Mouse (Mus musculus) spleen, embryonic (tissue): ENCODE data around the gene Gm20388.
"Not testable (repeated sequence)": the region's sequence is repeated elsewhere in the genome, so short reads cannot be mapped to it uniquely, and the experiment has no call there.

ENCODE experiments used
- CTCF ChIA-PET: fragments of 350-600 bp; sonication (Branson Sonifier 250); formaldehyde crosslinking; loops from one replicate; lab custom pipeline; 2022; lab: Charles Lee

Gene Gm20388

GRCm38 (mm10) chr8:123015074-123015473, 3104.4 kb downstream of the Gm20388 start:
- CTCF ChIA-PET = interaction anchor here (0.5 kb wide), 1 partner anchor 17 kb away, joined by 3 read pairs; no protein-coding TSS in a partner anchor

- CTCF ChIA-PET = interaction anchor here (0.6 to 1.5 kb wide), 2 partner anchors 7 to 29 kb away, joined by 3 to 7 read pairs; no protein-coding TSS in a partner anchor
These were observed 3106.5 kb downstream of the Gm20388 start for GRCm38 (mm10) chr8:123017143-123017542.

GRCm38 (mm10) chr8:123018484-123019164, 3108.0 kb downstream of the Gm20388 start:
- CTCF ChIA-PET = no interaction called here

DNA sequence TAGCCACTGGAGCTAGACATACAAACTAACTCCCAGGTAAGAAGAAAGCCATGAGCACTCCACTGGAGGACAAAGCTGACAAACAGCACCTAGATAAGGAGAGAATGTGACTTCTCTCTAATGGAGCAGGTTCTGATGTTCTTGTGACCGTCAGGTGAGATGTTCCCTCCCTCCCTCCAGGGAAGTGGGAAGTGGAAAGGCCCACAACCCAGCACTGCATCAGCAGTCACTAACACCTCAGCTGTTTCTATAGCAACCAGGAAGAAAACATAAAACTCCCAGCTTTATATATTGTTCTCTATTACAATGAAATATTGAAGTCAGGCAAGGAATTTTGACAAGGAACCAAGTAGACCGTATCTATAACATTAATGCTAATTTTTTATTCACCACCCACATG, 3109.4 kb downstream of the Gm20388 start:
- CTCF ChIA-PET = no interaction called here

DNA sequence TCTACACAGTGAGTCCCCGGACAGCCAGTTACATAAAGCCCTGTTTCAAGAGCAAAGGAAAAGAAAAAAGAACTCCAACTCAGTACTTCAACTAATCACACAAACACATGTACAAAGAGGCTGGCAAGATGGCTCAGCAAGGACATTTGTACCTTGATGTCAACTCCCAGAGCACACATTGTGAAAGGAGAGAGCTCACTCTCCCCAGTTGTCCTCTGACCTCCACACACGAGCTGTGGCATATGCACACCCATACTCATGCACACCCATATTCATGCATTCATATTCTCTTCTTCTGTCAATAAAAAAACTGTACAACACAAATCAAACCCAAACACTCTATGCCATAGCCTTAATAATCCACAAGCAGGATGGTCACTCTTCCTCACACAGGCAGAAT, 3110.2 kb downstream of the Gm20388 start:
- CTCF ChIA-PET = no interaction called here

DNA sequence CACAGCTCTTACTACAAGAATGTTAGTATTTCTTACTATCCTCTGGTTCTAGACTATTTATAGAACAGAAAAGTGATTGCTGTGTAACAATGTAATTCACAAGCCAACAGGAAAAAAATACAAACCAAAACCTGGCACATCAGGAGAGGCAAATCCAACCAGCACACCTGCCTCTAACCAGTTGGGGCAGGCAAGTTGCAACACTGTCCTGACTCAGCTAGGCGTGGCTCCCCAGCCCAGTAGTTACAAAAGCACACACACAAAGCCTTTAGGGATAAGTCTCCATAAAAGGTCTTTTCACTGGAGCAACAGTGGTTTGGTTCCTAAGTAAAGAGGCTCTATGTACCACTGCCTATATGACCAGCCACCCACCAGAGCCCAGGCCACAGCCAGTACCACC, 3110.6 kb downstream of the Gm20388 start:
- CTCF ChIA-PET = no interaction called here

- CTCF ChIA-PET = interaction anchor here (0.6 kb wide), 1 partner anchor 11 kb away, joined by 3 read pairs; no protein-coding TSS in a partner anchor
These were observed 3112.1 kb downstream of the Gm20388 start for GRCm38 (mm10) chr8:123022727-123023126.

DNA sequence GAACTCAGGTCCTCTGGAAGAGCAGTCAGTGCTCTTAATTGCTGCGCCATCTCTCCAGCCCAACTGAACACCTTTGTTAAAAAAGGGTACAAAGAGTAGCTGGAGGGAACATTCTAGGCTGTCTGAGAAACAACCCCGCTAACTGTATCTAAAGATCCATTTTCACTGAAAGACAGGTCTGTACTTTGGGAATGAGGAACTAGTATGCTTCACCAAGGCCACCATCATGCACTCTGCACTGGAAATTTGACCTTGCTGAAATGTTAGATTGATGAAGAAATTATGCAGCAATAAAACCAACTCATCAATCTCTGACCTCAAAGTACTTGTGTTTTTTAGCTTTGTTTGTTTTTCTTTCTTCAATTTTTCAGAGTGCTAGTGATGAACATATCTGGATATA, 3113.6 kb downstream of the Gm20388 start:
- CTCF ChIA-PET = interaction anchor here (0.7 kb wide), 2 partner anchors 8 to 315 kb away, joined by 5 to 7 read pairs; no protein-coding TSS in a partner anchor

- CTCF ChIA-PET = interaction anchor here (0.5 kb wide), 1 partner anchor 61 kb away, joined by 3 read pairs; no protein-coding TSS in a partner anchor
These were observed 3115.3 kb downstream of the Gm20388 start for GRCm38 (mm10) chr8:123025951-123026351.

- CTCF ChIA-PET = no interaction called here
These were observed 3117.1 kb downstream of the Gm20388 start for GRCm38 (mm10) chr8:123027786-123028185.

- CTCF ChIA-PET = not testable (repeated sequence)
These were observed 3119.4 kb downstream of the Gm20388 start for GRCm38 (mm10) chr8:123030091-123030490.

DNA sequence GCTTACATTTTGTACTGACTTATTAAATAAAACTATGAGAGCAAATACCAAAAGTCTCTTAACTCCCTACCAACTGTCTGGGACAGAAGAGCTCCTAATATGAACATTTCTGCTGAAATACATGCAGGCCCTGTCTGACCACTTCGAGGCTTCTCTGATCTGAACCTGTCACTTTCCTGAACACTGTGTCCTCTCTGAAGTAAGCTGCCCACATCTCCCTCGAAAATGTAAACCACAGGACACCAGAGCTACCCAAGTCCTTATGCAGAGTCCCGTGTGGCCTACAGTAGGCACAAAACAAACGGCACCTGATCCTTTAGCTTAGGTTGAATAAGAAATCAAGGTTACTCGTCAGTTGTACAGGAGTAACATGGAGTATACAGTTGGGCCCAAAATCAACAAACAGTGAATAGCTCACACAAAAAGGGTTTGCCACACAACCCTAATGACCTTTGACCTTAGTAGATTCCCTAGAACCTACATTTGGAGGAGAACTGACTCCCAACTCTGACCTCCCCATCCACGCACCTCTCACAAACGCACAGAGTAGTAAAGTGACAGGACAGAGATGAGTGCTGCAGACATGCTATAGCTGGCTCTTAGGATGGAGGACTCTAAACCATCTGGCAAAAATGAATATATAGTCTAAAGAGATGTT, 3120.8 kb downstream of the Gm20388 start:
- CTCF ChIA-PET = interaction anchor here (0.6 to 0.7 kb wide), 3 partner anchors 21 to 172 kb away, joined by 3 to 9 read pairs (median 6); no protein-coding TSS in a partner anchor

DNA sequence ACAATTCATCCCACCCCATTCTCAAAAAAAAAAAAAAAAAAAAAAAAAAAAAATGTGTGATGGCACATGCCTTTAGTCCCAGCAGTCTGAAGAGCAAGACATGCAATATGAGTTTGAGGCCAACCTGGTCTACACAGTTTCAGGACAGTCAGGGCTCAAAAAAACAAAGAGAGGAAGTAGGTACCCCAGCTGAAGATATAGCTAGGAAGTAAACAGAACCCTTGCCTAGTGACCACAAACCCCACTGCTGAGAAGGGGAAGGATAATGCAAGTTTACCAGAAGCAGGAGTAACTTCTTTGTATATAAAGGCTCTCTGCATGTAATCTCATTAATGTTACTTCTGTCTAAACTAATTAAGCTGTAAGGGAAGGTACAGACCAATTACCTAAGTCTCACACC, 3122.1 kb downstream of the Gm20388 start:
- CTCF ChIA-PET = interaction anchor here (0.5 to 0.6 kb wide), 2 partner anchors 17 to 130 kb away, joined by 3 to 10 read pairs; no protein-coding TSS in a partner anchor

GRCm38 (mm10) chr8:123033431-123033830, 3122.8 kb downstream of the Gm20388 start:
- CTCF ChIA-PET = interaction anchor here (0.9 kb wide), 1 partner anchor 46 kb away, joined by 4 read pairs; no protein-coding TSS in a partner anchor

GRCm38 (mm10) chr8:123034171-123034570, 3123.5 kb downstream of the Gm20388 start:
- CTCF ChIA-PET = no interaction called here

- CTCF ChIA-PET = no interaction called here
These were observed 3126.3 kb downstream of the Gm20388 start for GRCm38 (mm10) chr8:123036956-123037355.

GRCm38 (mm10) chr8:123037487-123037886, 3126.8 kb downstream of the Gm20388 start:
- CTCF ChIA-PET = no interaction called here

DNA sequence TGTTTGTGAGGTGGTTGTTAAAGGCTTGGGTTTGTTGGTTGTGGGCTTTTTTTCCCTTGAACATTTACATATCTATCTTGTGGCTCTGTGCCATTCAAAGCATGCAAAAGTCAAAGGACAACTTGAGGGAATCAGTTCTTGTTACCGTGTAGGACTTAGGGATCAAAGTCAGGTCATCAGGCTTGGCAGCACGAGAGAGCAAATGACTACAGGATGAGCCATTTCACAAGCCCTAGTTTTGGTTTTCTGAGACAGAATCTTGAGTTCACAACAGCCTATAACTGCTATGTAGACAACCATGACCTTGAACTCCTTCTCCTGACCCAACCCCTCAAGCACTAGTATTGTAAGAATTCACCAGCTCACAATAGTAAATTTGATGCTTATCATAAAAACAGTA, 3127.7 kb downstream of the Gm20388 start:
- CTCF ChIA-PET = no interaction called here

GRCm38 (mm10) chr8:123039376-123040109, 3128.9 kb downstream of the Gm20388 start:
- CTCF ChIA-PET = interaction anchor here (0.6 kb wide), 1 partner anchor 53 kb away, joined by 3 read pairs; no protein-coding TSS in a partner anchor

DNA sequence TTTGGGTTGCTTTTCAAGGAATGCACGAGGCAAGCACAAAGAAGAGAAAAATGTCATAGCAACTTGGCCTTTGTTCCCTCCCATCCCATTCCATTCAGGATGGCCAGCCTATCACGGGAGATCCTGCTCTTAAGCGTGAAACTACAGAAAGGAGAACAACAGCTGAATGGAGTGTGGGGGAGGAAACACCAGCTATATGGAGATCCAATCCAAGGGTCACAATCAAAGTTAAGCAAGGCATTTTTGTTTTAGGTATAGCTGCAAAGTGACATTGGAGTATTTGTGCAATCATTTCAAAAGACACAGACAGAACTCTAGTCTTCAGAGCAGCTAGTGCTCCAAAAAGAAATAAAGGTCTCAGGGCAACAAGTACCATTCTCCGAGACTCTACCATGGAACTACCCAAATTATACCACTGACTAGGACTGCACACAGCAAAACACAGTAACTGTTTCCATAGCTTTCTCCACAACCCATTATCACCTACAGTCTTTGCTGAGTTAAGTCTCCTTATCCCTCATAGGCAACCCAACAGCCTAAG, 3129.5 kb downstream of the Gm20388 start:
- CTCF ChIA-PET = interaction anchor here (0.6 kb wide), 1 partner anchor 54 kb away, joined by 3 read pairs; no protein-coding TSS in a partner anchor
